Mouse (Mus musculus): ENCODE results near the gene Skor1.

The Skor1 gene

GRCm38 (mm10) chr9:63148410-63149371, at the start of gene Skor1:
TSS of gene Skor1 (minus strand) at chr9:63148961.
- no peak for DNase-seq

- no peak for DNase-seq
These were observed 48.5 kb upstream of the Skor1 start for GRCm38 (mm10) chr9:63197252-63197651.

GRCm38 (mm10) chr9:63196114-63196682, 47.4 kb upstream of the Skor1 start:
- DNase-seq = no peak

- DNase-seq = no peak
These were observed 46.8 kb upstream of the Skor1 start for GRCm38 (mm10) chr9:63195523-63195922.

GRCm38 (mm10) chr9:63194791-63195190, 46.0 kb upstream of the Skor1 start:
- DNase-seq = no peak

GRCm38 (mm10) chr9:63192809-63193208, 44.0 kb upstream of the Skor1 start:
- no peak for DNase-seq

GRCm38 (mm10) chr9:63187310-63187709, 38.5 kb upstream of the Skor1 start:
- peak in 1 of 2 experiments; percentile 21 for DNase-seq

GRCm38 (mm10) chr9:63185249-63185648, 36.5 kb upstream of the Skor1 start:
- no peak for DNase-seq

GRCm38 (mm10) chr9:63183864-63184263, 35.1 kb upstream of the Skor1 start:
- no peak for DNase-seq

- no peak for DNase-seq
These were observed 33.7 kb upstream of the Skor1 start for GRCm38 (mm10) chr9:63182306-63182960.

GRCm38 (mm10) chr9:63181337-63182178, 32.8 kb upstream of the Skor1 start:
- no peak for DNase-seq

GRCm38 (mm10) chr9:63178296-63178695, 29.5 kb upstream of the Skor1 start:
- peak; percentile 40 to 75 for DNase-seq

GRCm38 (mm10) chr9:63174001-63174721, 25.4 kb upstream of the Skor1 start:
- DNase-seq = peak; percentile 20 to 64

- DNase-seq = no peak
These were observed 23.2 kb upstream of the Skor1 start for GRCm38 (mm10) chr9:63171951-63172350.

GRCm38 (mm10) chr9:63169127-63169526, 20.4 kb upstream of the Skor1 start:
- no peak for DNase-seq

- DNase-seq = no peak
These were observed 16.3 kb upstream of the Skor1 start for GRCm38 (mm10) chr9:63165070-63165469.

- no peak for DNase-seq
These were observed 15.0 kb upstream of the Skor1 start for GRCm38 (mm10) chr9:63163756-63164155.

GRCm38 (mm10) chr9:63151949-63152348, 3.2 kb upstream of the Skor1 start:
- DNase-seq = no peak

- DNase-seq = peak; percentile 78 to 82
These were observed 2.5 kb upstream of the Skor1 start for GRCm38 (mm10) chr9:63151072-63151870.

GRCm38 (mm10) chr9:63150086-63150800, 1.5 kb upstream of the Skor1 start:
- no peak for DNase-seq
